Mouse (Mus musculus): ENCODE measurements at regions not wholly inside any gene's neighbourhood (a gene's known extent, or its start where the extent isn't known, plus 50 kb on each side); places are given as distances from the start of the nearest gene placed in this dataset.

DNA sequence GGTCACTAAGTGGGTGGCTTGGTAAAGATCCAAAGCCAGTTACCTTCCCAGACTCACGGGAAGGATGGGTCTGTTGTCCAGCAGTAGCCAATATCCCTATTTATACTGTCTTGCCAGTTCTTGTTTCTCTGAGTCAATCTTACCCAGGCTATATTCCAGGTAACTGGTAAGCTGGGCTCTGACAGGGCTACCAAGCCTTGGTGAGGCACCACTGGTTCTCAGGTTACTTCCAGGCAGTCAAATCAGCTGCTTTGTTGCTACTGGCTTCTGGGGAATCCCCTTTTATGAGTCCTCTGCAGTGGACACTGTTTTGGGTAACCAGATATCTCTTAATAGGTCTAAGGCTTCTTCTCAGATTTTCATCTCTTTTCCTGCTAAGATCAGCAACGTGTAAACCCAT is 178.8 kb upstream of the Nampt start:
- no peak for DNase-seq (ENCODE audit: low read depth in 2 of 2, low spot score in 2 of 2)

DNA sequence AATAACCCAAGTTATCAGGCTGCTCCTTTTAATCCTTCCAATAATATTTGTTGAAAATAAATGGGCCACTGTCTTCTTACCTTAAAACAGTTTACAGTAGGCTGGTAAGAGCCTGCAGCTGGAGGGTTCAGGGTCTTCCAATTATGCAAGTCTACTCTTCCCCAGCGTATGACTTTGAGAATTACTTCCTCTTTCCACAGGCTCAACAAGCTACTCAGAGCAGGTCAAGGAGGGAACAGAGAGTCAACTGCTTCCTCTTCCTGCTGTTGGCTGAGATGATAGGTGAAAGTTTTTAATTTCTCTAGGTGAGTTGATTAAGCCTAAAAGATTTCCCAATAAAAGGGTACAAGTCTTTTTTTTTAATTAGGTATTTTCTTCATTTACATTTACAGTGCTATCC is 176.9 kb upstream of the Nampt start:
- no peak for DNase-seq (ENCODE audit: low read depth in 2 of 2, low spot score in 2 of 2)

DNA sequence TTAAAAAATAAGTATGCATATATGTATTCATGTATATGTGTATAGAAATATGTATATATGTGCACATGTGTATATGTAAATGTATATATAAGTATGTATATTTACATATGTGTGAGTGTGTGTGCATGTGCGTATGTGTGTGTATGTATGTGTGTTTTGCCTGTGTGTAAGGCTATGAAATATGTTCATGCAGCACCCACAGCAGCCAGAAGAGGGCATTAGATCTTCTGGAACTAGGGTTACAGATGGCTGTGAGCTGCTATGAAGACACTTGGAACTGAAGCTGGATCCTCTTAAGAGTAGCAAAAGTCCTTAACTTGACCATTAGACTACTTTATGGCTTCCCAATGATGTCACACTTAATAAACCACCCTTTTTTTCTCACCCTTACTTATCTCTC is 166.2 kb upstream of the Nampt start:
- no peak for DNase-seq (ENCODE audit: low read depth in 2 of 2, low spot score in 2 of 2)

DNA sequence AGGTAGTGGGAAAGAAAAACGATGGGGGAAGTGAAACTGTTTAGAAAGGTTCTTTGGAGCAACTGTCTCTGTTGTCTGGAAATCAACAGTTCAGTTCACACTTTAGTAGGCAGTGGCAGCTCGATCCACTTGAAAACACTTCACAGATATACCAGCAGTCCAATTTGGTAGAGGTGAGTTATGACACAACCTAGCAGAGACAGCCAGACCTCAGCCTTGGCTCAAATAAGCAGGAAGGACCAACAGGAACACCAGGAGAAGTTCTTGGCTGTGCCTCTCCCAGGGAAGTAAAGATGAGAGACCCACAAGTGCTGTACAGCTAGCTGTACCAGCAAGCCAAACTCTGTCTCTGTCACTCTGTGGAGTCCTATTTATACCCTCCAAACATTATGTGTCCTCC is 163.2 kb upstream of the Nampt start:
- DNase-seq (ENCODE audit: low read depth in 2 of 2, low spot score in 2 of 2) = no peak

DNA sequence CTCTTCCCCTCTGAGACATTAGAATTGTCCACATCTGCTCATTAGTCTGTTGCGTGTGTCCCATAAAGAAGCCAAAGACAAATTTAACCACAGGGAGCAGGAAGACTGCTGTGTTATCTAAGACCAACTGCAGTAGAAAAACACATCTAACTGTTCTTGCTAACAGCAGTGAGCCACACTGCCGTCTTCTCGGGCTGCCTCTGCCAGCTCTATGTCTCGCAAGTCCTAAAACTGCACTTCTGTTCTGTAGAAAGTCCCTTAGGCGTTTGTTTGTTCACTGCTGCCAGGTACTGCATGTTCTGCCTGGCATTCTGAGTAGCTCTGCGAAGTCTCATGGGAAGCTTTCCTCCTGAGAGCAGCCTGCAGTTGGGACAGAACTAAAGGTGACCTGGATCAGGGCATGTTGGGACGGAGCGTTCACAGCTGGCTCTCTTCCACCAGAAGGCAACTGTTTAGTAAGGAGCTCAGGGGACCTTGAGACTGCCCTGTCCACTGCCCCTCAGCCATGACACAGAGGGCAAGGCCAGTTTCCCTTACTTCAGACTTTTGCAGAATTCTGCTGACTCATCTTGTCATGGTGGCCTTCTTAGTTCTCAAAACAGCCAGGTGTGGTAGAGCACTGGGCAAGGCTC is 157.4 kb upstream of the Nampt start:
- no peak for DNase-seq (ENCODE audit: low read depth in 2 of 2, low spot score in 2 of 2)

DNA sequence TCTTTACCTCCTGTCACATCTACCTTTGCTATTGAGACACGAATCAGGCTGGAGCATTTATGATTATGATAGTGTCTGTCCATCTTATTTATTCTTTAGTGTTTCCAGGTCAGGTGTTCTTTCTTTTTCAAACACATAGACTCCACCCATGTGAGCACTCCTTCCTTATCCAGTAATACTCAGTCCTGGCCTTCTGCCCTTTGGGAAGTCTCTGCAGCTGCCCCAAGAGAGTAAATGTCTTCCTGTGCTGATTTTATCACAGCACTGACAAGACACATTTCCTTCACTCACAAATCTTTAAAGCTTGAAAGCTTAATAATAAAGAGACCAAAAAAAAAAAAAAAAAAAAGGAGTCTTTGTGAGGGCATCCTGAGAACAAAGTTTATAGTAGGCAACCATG is 153.3 kb upstream of the Nampt start:
- DNase-seq (ENCODE audit: low read depth in 2 of 2, low spot score in 2 of 2) = no peak

DNA sequence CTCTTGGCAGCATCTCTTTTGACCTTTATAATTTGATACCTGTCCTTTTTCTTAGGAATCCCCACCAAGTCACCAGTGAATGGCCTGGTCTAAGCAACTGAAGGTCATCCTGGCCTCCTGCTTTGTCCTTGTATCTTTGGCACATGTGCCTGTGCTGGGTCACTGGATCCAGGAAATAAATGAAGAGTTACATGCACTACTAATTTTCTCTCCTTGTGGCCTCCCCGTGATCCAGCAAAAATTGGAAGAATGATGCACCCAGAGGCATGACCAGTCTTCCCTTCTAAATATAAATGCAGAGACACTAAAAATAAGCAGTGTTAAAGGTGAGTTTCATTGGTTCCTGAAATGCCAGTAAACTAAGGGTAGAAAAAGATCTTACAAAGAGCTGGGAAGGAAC is 141.4 kb upstream of the Nampt start:
- DNase-seq (ENCODE audit: low read depth in 2 of 2, low spot score in 2 of 2) = no peak

DNA sequence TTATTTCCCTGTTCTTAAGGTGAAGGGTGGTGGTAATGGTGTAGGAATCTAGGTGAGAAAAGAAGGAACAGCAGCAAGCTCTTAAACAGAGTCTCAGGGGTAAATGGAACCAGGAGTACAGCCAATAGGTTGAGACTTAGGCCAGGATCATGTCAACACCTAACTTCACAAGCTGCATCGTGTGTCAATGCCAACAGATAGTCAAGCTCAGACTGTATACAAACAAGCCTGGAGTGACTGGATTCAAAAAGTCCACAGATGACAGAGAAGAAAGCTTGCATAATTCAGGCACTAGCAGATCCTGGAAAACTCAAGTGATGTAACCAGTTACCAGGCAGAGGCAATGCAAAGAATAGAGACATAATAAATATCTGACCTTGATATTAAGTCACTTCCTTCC is 140.6 kb upstream of the Nampt start:
- no peak for DNase-seq (ENCODE audit: low read depth in 2 of 2, low spot score in 2 of 2)

DNA sequence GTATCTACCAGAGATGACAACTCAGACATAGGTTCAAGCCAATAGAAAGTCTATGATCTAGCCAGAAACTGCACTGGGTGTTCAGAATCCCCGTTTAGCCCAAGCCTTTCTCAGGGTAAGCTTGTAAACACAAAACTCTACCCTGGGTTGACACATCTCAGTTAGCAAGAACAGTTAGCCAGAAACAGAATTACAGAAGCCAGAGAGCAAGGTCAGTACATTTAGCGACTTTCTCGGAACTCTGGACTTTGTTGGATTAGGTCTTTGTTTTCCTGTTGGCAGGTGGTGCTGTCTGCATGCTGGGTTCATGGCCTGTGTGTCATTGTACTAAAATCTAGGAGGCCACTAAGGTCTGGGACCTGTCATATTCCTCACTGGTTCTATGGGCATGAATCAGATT is 137.4 kb upstream of the Nampt start:
- no peak for DNase-seq (ENCODE audit: low read depth in 2 of 2, low spot score in 2 of 2)

DNA sequence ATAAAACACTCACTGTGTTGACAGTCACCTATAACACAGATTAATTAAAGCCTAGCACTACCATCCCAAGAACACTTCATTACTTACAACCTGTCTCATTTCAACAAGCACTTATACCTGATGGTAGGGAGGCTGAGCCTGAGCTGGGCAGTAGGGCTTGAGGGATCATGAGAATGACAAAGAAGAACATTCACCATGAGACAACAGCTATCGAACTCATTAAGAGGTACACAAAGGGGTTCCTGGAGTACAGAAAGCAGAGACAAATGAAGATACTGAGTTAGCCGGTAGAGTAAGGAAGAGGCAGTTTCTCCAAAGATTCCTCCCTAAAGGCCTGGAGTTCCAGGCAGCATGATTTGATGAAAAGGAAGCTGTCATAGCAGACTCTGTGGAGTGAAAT is 136.0 kb upstream of the Nampt start:
- no peak for DNase-seq (ENCODE audit: low read depth in 2 of 2, low spot score in 2 of 2)

DNA sequence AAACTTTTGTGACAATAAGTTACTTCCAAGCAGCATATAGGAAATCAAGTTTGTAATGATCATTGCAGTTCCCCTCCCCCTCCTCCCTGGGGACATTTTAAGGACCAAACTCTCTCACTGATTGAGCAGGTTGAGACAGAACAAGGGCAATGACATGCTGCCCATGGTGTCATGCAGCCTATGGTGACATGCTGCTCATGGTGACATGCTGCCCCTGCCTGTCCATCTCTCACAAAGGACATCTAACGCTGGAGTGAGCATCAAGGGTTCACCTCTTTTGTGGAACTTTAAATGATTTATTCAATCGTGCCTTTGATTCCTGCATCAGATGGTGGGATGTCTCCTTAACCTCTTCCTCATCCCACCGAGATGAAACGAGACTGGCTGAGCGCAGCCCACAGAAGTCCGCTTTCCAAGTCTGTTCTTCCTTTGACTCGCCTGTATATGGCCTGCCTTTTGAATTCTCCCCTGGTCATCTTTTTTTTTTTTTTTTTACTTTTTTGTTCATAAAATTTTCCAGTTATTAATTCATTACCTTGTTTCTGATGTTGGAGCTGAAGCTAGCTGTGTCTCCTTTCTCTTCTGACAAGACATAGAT is 133.5 kb upstream of the Nampt start:
- DNase-seq (ENCODE audit: low read depth in 2 of 2, low spot score in 2 of 2) = no peak

DNA sequence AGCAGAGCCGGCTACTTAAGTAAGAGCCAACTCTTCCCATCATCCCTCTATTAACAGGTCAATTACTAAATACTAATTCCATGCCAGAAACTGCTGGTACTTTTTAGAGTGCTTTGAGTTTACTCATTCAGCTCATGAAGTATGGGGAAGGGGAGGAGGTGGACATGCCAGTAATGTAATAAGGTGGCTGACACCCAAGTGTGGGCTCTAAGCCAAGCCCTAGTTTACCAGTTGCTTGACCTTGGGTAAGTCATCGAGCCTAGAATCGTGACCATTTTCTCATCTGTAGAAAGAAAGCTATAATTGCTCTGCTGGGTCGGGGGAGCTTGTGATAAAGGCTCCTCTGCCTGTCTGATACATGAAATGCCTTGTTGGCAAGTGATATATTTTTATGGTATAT is 130.0 kb upstream of the Nampt start:
- no peak for DNase-seq (ENCODE audit: low read depth in 2 of 2, low spot score in 2 of 2)

DNA sequence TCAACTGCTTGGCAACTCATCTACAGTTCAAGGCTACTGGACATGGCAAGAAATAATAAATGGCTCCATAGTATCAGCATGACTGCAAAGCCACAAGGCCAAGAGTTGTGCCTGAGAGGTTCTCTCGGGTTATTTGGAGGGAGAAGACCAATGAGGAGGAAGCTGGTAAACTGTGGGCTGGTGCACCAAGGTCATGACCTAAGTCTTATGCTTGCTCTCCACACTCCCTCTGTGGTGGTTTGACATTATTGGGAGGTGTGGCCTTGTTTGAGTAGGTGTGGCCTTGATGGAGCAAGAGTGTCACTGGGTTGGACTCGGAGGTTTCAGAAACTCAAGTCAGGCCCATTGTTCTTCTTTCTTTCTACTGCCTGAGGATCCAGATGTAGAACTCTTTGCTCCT is 129.2 kb upstream of the Nampt start:
- no peak for DNase-seq (ENCODE audit: low read depth in 2 of 2, low spot score in 2 of 2)

DNA sequence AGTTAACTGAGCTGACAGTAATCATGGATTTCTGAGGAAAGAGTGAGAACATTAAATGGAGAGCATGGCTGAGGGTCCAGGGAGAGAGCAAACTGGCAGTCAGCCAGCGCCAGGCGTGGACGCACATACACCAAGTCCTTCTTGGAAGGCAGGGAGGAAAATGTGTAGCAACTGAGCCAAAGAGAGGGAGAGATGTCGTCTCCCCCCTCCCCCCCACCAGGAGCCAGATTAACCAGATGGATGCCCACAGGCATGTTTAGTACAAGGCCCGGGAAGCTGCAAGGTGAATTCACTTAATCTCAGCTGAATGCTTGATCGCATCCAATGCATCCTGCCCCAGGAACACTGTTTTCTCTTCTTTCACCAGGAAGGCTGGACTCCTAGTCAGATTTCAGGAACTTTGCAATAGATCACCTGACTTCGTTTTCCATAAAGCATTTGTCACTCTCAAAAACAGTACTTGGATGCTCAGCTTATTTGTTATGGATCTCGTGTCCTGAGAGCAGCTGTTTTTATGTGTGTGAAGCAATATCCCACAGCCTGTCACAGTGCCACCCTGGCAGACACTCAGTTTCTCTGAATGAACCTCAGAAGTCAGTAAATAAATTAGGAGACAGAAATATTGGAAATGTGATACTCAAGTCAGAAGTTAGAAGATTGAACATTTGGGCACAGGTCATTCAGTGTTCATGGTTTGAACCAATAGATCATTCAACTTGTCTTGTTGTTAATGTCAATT is 127.1 kb upstream of the Nampt start:
- DNase-seq (ENCODE audit: low read depth in 2 of 2, low spot score in 2 of 2) = no peak

DNA sequence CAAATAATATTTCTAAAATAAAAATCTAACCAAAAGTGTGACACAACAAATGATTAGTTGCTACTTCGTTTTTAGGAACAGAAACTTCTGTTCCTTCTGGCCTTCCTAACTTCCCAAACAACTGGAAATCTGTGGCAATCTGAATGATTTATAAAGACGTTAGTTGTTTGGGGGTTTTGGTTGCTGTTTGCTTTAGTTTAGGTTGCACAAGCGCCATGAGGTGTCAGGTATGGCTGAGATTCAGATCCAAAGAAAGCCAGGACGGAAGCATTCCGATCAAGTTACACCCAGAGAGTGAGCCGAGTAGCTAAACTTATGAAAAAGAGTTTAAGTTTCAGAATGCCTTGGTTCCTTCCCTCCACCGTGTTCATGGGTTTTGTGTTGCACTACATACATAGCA is 126.4 kb upstream of the Nampt start:
- no peak for DNase-seq (ENCODE audit: low read depth in 2 of 2, low spot score in 2 of 2)

DNA sequence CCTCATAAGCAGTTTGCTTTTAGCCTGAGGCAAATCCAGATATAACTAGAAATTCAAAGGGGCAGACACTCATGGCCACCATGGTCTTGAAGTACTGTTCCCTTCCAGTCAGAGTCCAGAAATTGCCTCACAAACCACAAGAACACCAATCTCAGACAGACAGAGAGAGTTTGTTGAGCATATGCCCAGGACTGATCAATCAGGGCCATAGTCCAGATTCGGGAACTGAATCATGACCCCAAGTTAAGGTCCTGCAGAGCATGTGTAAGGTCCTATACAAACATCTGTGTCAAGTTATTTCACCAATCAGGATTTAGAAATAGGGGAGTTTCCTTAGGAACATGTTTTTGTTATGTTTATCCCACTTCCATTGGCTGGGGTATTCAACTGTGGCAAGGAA is 125.7 kb upstream of the Nampt start:
- no peak for DNase-seq (ENCODE audit: low read depth in 2 of 2, low spot score in 2 of 2)

DNA sequence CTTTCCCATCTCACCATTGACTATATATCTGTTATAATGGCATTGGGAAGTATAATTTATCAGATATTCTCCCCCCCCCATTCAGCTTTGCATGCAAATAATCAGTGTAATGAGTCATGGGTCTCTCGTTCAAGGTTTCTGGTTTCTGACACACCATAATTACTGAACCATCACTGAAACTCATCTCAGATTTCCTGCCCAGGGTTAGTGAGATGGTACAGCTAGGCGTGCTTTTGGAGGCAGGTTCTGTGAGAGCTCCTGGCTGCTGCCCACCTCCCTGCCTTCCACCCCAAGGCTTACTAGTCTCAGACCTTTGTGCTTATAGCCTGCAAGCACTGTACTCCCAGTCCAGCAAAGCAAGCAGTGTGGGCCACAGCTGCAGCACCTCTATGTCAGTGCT is 122.5 kb upstream of the Nampt start:
- no peak for DNase-seq (ENCODE audit: low read depth in 2 of 2, low spot score in 2 of 2)

DNA sequence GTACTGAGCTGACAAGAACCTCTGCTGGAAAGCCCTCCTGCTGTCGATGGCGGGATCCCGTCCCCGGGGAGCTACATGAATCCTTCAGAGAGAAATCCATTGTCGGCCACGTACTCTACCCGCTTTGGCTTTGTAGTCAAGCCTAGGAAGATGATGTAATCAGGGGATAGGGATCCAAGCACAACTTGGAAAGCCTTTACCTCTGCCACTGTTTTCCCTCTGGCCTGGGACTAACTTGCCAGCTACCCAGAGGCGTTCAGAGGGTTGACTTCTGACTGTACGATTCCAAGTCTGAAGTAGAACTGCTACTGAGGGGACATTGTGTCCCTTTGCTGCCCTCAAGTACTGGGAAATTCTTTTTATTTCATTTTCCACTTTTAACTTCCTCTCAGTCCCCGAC is 110.2 kb upstream of the Nampt start:
- DNase-seq (ENCODE audit: low read depth in 2 of 2, low spot score in 2 of 2) = no peak

DNA sequence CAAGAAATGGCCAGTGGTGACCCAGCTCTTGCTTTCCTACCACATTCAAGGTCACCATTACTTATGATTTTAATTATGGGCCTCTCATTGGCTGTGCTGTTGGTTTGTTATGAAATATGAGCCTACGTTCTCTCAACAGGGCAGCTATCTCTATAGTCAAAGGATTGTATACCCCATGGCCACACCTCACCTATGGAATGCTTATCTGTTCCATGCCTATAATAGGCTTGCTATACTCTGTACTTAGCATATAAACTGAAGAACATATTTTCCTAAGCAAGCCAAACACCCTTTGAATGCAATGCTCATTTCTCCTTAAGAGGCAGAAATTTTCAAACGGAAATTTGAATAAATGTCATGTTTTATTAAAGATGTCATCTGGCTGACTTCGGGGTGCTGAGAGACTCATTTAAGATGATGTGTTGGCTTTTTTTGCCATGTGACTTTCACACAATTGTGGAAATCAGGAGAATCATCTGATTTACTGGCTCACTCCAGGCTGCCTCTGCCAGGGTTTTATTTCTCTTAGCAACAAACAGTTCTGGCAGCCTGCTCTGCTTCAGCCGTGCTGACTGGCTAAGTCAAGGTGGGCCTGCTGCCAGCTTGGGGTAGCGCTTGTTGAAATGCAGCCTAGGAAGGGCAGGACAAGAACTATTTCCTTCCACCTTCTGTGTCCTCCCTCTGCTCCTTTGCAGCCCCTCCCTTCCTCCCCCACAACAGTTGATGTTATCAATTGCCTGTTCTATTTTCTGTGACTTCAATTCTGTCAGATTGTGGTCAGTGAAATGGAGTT is 102.0 kb upstream of the Nampt start:
- no peak for DNase-seq (ENCODE audit: low read depth in 2 of 2, low spot score in 2 of 2)

DNA sequence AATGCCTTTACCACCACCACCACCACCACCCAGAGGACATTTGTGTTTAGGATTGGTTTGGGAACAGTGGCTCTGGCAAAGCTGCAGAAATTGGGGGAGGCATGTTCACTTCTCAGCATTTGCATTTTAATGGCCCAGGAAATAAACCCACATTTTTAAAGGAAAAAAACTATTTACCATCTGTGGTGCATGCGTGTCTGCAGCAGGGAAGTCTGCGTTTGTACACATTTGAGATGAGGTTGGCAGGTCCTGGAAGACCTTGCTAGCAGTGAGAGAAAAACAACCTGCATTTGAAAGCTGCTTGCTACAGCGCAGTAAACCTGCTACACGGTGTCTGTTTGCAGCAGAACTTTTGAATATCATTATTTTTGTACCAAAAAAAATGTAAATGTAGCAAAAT is 100.1 kb upstream of the Nampt start:
- no peak for DNase-seq (ENCODE audit: low read depth in 2 of 2, low spot score in 2 of 2)

DNA sequence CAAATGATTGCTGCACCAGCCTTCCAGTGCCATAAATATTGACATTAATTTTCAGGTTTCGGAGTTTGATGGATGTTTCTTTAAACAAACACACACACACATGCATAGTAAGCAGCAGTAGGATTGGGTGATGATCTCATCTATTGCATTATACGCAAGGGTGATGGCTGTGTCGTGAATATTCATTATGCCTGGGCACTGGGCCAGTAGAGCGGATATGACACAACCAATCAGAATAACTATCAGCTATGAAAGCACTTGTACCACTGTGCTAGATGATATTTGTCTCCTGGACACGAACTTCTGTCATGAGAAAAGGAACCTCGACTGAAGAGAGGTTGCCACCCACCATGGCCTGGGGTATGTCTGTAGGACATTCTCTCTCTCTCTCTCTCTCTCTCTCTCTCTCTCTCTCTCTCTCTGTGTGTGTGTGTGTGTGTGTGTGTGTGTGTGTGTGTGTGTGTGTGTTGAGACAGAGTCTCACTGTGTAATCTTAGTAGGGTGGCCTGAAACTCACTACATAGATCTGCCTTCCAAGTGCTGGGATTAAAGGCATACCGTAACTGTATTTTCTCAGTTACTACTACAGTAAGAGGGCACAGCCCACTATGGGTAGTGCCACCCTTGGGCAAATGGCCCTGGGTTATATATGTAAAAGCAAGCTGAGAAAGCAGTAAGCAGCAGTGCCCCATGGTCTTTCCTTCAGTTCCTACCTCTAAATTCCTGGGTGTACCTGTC is 94.7 kb upstream of the Nampt start:
- DNase-seq (ENCODE audit: low read depth in 2 of 2, low spot score in 2 of 2) = no peak
